Mouse (Mus musculus) lung, postnatal 0 days (tissue): Measurements from ENCODE around the gene Otor.

Source experiments
- CTCF ChIP-seq: IDR thresholded peaks from 2 replicates; pipeline ENCODE4 v1.5.1; 2016; ENCODE audit warnings: antibody characterized with exemption, mild to moderate bottlenecking
- EP300 ChIP-seq: IDR thresholded peaks from 2 replicates; pipeline ENCODE4 v1.6.1; 2016; ENCODE audit warnings: antibody characterized with exemption, mild to moderate bottlenecking, control low read depth

- TF ChIP-seq CTCF, result no peak
- TF ChIP-seq EP300, result no peak
These were observed 36.7 kb upstream of the Otor start for GRCm38 (mm10) chr2:143041596-143041995.
